Mouse (Mus musculus): ENCODE results near the gene Gm16451.
"Not testable (repeated sequence)": the region's sequence is repeated elsewhere in the genome, so short reads cannot be mapped to it uniquely, and the experiment has no call there.

- not testable (repeated sequence) for TF ChIP-seq CTCF (IDR thresholded peaks at IDR 0.05; ENCODE audit: extremely low read depth, insufficient read length, insufficient replicate concordance, low read depth, low read length); POLR2A (IDR thresholded peaks at IDR 0.05; ENCODE audit: low read depth, low read length)
These were observed 16.6 kb upstream of the Gm16451 start, which contains the start of gene Gm10666 for GRCm38 (mm10) chr7:22134641-22135040.

Measured in small intestine, adult 2 months (tissue).